Mouse (Mus musculus): ENCODE results near the gene Qrfpr. TPM values are rescaled to one million over a fixed set of nuclear protein-coding genes. Genes with fewer than 3 reads are reported as not detected.

The Qrfpr gene
- not detected for polyA plus RNA-seq (2017; shearing (Covaris generic))

GRCm38 (mm10) chr3:36221743-36222682, at the start of gene Qrfpr:
TSS of gene Qrfpr (minus strand) at chr3:36222313.
- no peak for ATAC-seq

- no peak for ATAC-seq
These were observed 41.8 kb upstream of the Qrfpr start for GRCm38 (mm10) chr3:36263873-36264272.

GRCm38 (mm10) chr3:36263265-36263664, 41.2 kb upstream of the Qrfpr start:
- no peak for ATAC-seq

GRCm38 (mm10) chr3:36250585-36250984, 28.5 kb upstream of the Qrfpr start:
- no peak for ATAC-seq

GRCm38 (mm10) chr3:36248446-36248845, 26.3 kb upstream of the Qrfpr start:
- ATAC-seq, result no peak

- no peak for ATAC-seq
These were observed 7.8 kb upstream of the Qrfpr start for GRCm38 (mm10) chr3:36229941-36230340.

GRCm38 (mm10) chr3:36227246-36227645, 5.1 kb upstream of the Qrfpr start:
- no peak for ATAC-seq

- ATAC-seq, result no peak
These were observed 1.2 kb upstream of the Qrfpr start for GRCm38 (mm10) chr3:36223361-36223760.

- no peak for ATAC-seq
These were observed 9.4 kb downstream of the Qrfpr start for GRCm38 (mm10) chr3:36212758-36213157.

- ATAC-seq, result no peak
These were observed 11.2 kb downstream of the Qrfpr start for GRCm38 (mm10) chr3:36210939-36211338.

- no peak for ATAC-seq
These were observed 12.1 kb downstream of the Qrfpr start for GRCm38 (mm10) chr3:36209776-36210555.

- no peak for ATAC-seq
These were observed 14.4 kb downstream of the Qrfpr start for GRCm38 (mm10) chr3:36207520-36208264.

GRCm38 (mm10) chr3:36202932-36203331, 19.2 kb downstream of the Qrfpr start:
- ATAC-seq, result no peak

GRCm38 (mm10) chr3:36201098-36201497, 21.0 kb downstream of the Qrfpr start:
- ATAC-seq, result no peak

- no peak for ATAC-seq
These were observed 32.9 kb downstream of the Qrfpr start for GRCm38 (mm10) chr3:36189243-36189642.

GRCm38 (mm10) chr3:36186510-36186909, 35.6 kb downstream of the Qrfpr start:
- ATAC-seq, result no peak

- no peak for ATAC-seq
These were observed 40.6 kb downstream of the Qrfpr start for GRCm38 (mm10) chr3:36181519-36181918.

GRCm38 (mm10) chr3:36173761-36174160, 48.4 kb downstream of the Qrfpr start:
- no peak for ATAC-seq

GRCm38 (mm10) chr3:36171348-36171747, 50.8 kb downstream of the Qrfpr start:
- no peak for ATAC-seq

GRCm38 (mm10) chr3:36170670-36171210, 51.4 kb downstream of the Qrfpr start:
- no peak for ATAC-seq

- no peak for ATAC-seq
These were observed 66.8 kb downstream of the Qrfpr start for GRCm38 (mm10) chr3:36155268-36155667.

GRCm38 (mm10) chr3:36150934-36151686, 71.0 kb downstream of the Qrfpr start, which contains the start of gene D3Ertd254e:
TSS of gene D3Ertd254e (plus strand) at chr3:36151017.
- peak; percentile 98 for ATAC-seq

Data from CD4-positive, CD25-positive, alpha-beta regulatory T cell, adult 4 months (primary cell).